Mouse (Mus musculus) heart, embryonic 15.5 days (tissue): ENCODE results near the gene Cebpg. TPM values are rescaled to one million over a fixed set of nuclear protein-coding genes. Genes with fewer than 3 reads are reported as not detected.
A peak's percentile ranks its signal among the peaks of the same experiment; 100 is the strongest.

Source experiments
- ATAC-seq: fragments of 200-750 bp; cut with Nextera tagmentation; replicated peaks from 2 replicates; pipeline ENCODE4 v1.8.0; 2017; ENCODE audit warnings: low read depth, moderate TSS enrichment; ENCODE audit not compliant: insufficient number of reproducible peaks, insufficient read depth, low FRiP score
- H3K27ac ChIP-seq: fragments of 300-500 bp; sonication (generic); 2 replicates; pipeline ENCODE4 v1.5.1; 2015; ENCODE audit warnings: mild to moderate bottlenecking, inconsistent platforms
- H3K27me3 ChIP-seq: fragments of 300-500 bp; sonication (generic); 2 replicates; pipeline ENCODE4 v1.6.1; 2015; ENCODE audit warnings: inconsistent platforms
- H3K36me3 ChIP-seq: fragments of 300-500 bp; sonication (generic); 2 replicates; pipeline ENCODE4 v1.6.1; 2015; ENCODE audit warnings: mild to moderate bottlenecking, inconsistent platforms
- H3K4me1 ChIP-seq: fragments of 300-500 bp; sonication (generic); replicated peaks from 2 replicates; pipeline ENCODE4 v1.6.1; 2015; ENCODE audit warnings: inconsistent platforms
- H3K4me2 ChIP-seq: fragments of 300-500 bp; sonication (generic); 2 replicates; pipeline ENCODE4 v1.6.1; 2015; ENCODE audit warnings: inconsistent platforms, mild to moderate bottlenecking, moderate library complexity
- H3K4me3 ChIP-seq: fragments of 300-500 bp; sonication (generic); 2 replicates; pipeline ENCODE4 v1.5.1; 2015; ENCODE audit warnings: mild to moderate bottlenecking, inconsistent platforms
- H3K9ac ChIP-seq: fragments of 300-500 bp; sonication (generic); 2 replicates; pipeline ENCODE4 v1.6.1; 2015; ENCODE audit warnings: mild to moderate bottlenecking, inconsistent platforms
- H3K9me3 ChIP-seq: fragments of 300-500 bp; sonication (generic); replicated peaks from 2 replicates; pipeline ENCODE4 v1.6.1; 2016; ENCODE audit warnings: inconsistent platforms
- WGBS: fragments of 180-500 bp; shearing (Covaris S2); methylation state at CpG from one replicate; pipeline ENCODE4 v1.1.7; 2015; ENCODE audit warnings: mixed read lengths; 5-methylcytosine and 5-hydroxymethylcytosine counted together
- polyA plus RNA-seq: library from polyadenylated mRNA; unstranded; fragments of >200 nt; fragmentation: Nextera tagmentation; extraction: Ambion mirVana; gene quantifications from 2 replicates; pipeline ENCODE4 v1.2.1, GENCODE M21; 2015

Cebpg gene
- polyA plus RNA-seq, result 18.0 and 22.1 TPM in 2 replicates

- Histone ChIP-seq H3K4me3 (peak within 1 kb of the TSS; percentile 98), H3K4me2 (peak within 1 kb of the TSS; percentile 83), H3K9ac (peak within 1 kb of the TSS; percentile 86), H3K36me3 (no peaks in the 10 kb centered on the region), H3K27me3 (no peaks in the 10 kb centered on the region), H3K4me1 (peaks cover 18% of the 10 kb centered on the region), H3K9me3 (no peaks in the 10 kb centered on the region), H3K27ac (peak within 1 kb of the TSS; percentile 86)
- under 1% methylated on average over 43 of the region's 53 CpGs for WGBS
- peak; percentile 98 for ATAC-seq
Measured at GRCm38 (mm10) chr7:35056436-35056864, at the start of gene Cebpg. Cebpg (minus strand) TSS chr7:35056573.

GRCm38 (mm10) chr7:35099528-35099927, 43.2 kb upstream of the Cebpg start:
- H3K4me3 ChIP-seq, result no peak overlapping the region
- no peaks in the 10 kb centered on the region for H3K27me3 ChIP-seq
- no peak overlapping the region for H3K27ac ChIP-seq
- no peaks in the 10 kb centered on the region for H3K36me3 ChIP-seq
- no peak overlapping the region for H3K4me2 ChIP-seq
- 78% methylated on average over 4 of the region's 4 CpGs for WGBS
- no peak for ATAC-seq
- H3K4me1 ChIP-seq, result no peaks in the 10 kb centered on the region; the same call in 1 of the 2 replicates
- H3K9me3 ChIP-seq, result no peaks in the 10 kb centered on the region
- H3K9ac ChIP-seq, result no peak overlapping the region

GRCm38 (mm10) chr7:35098777-35099176, 42.4 kb upstream of the Cebpg start:
- no peaks in the 10 kb centered on the region for H3K9me3 ChIP-seq
- H3K9ac ChIP-seq, result no peak overlapping the region
- no peak for ATAC-seq
- WGBS, result 59% methylated on average over 4 of the region's 4 CpGs
- H3K27me3 ChIP-seq, result no peaks in the 10 kb centered on the region
- no peaks in the 10 kb centered on the region for H3K36me3 ChIP-seq
- no peaks in the 10 kb centered on the region; the same call in 1 of the 2 replicates for H3K4me1 ChIP-seq
- no peak overlapping the region for H3K4me3 ChIP-seq
- no peak overlapping the region for H3K4me2 ChIP-seq
- no peak overlapping the region for H3K27ac ChIP-seq

DNA sequence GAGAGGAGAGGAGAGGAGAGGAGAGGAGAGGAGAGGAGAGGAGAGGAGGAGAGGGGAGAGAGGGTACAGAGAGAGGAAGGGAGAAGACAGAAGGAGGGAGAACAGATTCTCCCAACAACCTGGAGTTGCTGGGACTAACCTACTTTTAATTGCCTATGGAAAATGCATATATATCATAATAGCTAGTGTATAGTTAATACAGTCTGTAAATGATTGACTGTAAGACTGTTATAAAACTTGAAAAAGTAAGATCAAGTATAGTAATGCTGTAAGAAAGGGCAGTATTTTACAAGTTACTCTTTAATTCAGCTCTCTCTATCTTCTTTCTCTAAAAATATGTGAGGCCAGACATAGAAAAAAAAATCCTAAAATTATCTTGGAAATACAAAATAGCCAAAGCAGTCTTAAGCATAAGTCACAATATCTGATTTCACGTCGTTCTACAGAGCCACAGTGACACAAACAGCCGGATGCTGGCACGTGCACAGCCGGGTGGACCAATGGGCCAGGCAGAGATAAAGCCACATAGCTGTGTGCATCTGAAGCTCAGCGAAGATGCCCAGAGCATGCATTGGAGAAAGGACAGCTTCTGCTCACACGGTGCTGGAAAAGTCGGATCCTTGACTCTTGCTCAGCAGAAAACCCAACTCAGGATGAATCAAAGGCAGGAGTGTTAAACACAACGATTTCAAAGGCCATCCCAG, 38.8 kb upstream of the Cebpg start:
- no peaks in the 10 kb centered on the region for H3K36me3 ChIP-seq
- no peaks in the 10 kb centered on the region for H3K27me3 ChIP-seq
- no peak overlapping the region for H3K4me2 ChIP-seq
- no peak overlapping the region for H3K4me3 ChIP-seq
- 67% methylated on average over 9 of the region's 9 CpGs for WGBS
- H3K9ac ChIP-seq, result no peak overlapping the region
- ATAC-seq, result no peak
- no peak overlapping the region for H3K27ac ChIP-seq
- H3K9me3 ChIP-seq, result no peaks in the 10 kb centered on the region
- no peaks in the 10 kb centered on the region; the same call in 1 of the 2 replicates for H3K4me1 ChIP-seq

GRCm38 (mm10) chr7:35090550-35090949, 34.2 kb upstream of the Cebpg start:
- H3K4me1 ChIP-seq, result peaks cover 10% of the 10 kb centered on the region
- no peaks in the 10 kb centered on the region for H3K36me3 ChIP-seq
- no peak for ATAC-seq
- H3K4me2 ChIP-seq, result no peak overlapping the region
- H3K27ac ChIP-seq, result no peak overlapping the region
- no peak overlapping the region for H3K9ac ChIP-seq
- 73% methylated on average over 5 of the region's 5 CpGs for WGBS
- no peak overlapping the region for H3K4me3 ChIP-seq
- no peaks in the 10 kb centered on the region for H3K9me3 ChIP-seq
- no peaks in the 10 kb centered on the region for H3K27me3 ChIP-seq

- Histone ChIP-seq H3K36me3 (no peaks in the 10 kb centered on the region), H3K27ac (no peak overlapping the region), H3K4me1 (peaks cover 14% of the 10 kb centered on the region), H3K27me3 (no peaks in the 10 kb centered on the region), H3K4me2 (peak overlapping the region; percentile 59), H3K4me3 (peak overlapping the region; percentile 33), H3K9me3 (no peaks in the 10 kb centered on the region), H3K9ac (peak overlapping the region; percentile 16; the same call in 1 of the 2 replicates)
- ATAC-seq, result no peak; the same call in 1 of the 2 replicates
- WGBS, result 4% methylated on average over 21 of the region's 21 CpGs
Measured at GRCm38 (mm10) chr7:35086271-35086861, 30.0 kb upstream of the Cebpg start.

DNA sequence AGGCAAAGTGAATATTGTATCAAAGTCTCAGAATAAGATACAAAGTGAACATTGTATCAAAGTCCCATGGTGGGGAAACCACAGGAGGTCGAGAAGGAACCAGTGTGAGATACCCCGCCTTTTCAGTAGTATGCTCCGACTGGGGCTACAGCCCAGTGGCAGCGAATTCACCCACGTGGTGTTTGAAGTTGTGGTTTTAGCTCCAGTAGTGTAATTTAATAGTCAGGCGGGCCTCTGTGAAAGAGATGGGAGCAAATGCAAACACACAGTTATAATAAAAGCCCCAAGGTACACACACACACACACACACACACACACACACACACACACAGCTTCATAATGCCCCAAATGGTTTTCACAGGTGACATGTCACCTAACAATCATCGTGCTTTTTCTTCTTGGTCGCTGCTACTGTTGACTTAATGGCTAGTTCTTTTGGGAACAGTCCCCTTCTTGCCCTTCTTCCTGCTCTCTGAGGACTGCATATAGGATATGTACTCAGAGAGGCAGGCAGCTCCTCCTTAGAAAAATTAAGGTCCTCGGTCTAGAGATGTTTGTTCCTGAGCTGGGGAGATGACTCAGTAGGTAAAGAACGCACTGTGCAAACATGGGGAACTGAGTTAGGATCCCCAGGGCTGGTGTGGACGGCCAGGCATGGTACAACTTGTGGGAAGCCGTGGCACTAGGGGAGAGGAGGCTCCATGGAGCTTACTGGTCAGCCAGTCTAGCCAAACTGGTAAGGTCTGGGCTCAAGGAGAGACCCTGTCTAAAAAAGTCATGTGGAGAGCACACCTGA, 28.4 kb upstream of the Cebpg start:
- no peak for ATAC-seq
- Histone ChIP-seq H3K27me3 (no peaks in the 10 kb centered on the region), H3K4me2 (no peak overlapping the region), H3K4me1 (peaks cover 21% of the 10 kb centered on the region), H3K36me3 (no peaks in the 10 kb centered on the region), H3K27ac (no peak overlapping the region), H3K4me3 (no peak overlapping the region), H3K9ac (no peak overlapping the region), H3K9me3 (no peaks in the 10 kb centered on the region)
- WGBS, result 72% methylated on average over 12 of the region's 12 CpGs

DNA sequence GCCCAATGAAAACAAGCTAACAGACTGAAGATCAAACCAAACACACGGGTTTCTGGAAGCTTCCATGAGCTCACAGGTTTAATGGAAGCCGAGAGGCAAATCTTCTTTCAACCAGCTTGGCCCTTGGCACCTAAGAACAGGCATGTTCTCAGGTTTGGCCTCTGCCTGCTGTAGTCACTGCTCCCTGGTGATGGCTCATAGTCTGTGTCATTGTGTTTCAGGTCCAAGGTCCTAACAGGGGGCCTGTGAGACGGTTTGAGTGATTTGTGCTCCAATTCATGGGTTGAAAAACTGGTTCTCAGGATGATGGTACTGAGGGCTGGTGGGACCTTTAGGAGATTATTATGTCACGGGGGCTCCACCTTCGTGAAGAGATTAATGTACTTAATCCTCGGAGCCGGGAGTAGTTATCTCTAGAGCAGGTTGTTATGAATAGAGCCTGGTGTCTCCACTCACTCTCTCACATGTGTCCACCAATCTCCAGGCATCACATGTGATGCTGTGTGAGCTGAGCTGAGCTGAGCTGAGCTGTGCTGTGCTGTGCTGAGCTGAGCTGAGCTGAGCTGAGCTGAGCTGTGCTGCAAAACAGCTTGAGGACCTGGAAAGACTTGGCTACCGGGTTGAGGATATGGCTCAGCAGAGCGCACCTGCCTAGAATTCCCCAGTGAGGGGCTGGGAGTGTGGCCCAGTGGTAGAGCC, 25.2 kb upstream of the Cebpg start:
- Histone ChIP-seq H3K4me3 (no peak overlapping the region; the same call in 1 of the 2 replicates), H3K9me3 (no peaks in the 10 kb centered on the region), H3K4me1 (peaks cover 21% of the 10 kb centered on the region), H3K9ac (no peak overlapping the region), H3K4me2 (peak overlapping the region; percentile 42), H3K36me3 (no peaks in the 10 kb centered on the region), H3K27ac (peak overlapping the region; percentile 60), H3K27me3 (no peaks in the 10 kb centered on the region)
- 60% methylated on average over 9 of the region's 9 CpGs for WGBS
- ATAC-seq, result no peak

GRCm38 (mm10) chr7:35080843-35081338, 24.5 kb upstream of the Cebpg start:
- Histone ChIP-seq H3K9me3 (no peaks in the 10 kb centered on the region), H3K4me2 (peak overlapping the region; percentile 42), H3K4me1 (peaks cover 17% of the 10 kb centered on the region), H3K9ac (no peak overlapping the region), H3K27ac (peak overlapping the region; percentile 60), H3K36me3 (no peaks in the 10 kb centered on the region), H3K4me3 (peak overlapping the region; percentile 18), H3K27me3 (no peaks in the 10 kb centered on the region)
- 33% methylated on average over 10 of the region's 10 CpGs for WGBS
- 0 out of 2 replicates have a peak, but pooled peaks have one; percentile 43 for ATAC-seq

DNA sequence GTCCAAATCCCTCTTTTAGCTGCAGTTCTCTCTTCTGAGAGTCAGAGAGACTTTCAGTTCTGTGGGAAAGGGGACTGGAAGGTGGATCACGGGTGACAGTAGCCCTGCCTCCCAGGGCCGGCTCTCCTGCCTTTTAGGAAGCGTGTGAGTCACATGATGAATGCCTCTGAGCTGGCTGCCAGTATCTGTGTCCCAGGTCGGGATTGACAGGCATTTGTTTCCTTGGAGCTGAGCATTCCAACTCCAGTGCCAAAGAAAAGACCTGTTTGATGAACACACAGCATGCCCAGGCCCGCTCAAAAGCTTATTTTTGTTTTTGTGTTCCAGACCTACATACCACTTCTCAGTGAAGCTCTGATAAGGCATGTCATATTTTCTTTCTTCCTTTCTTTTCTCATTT, 20.3 kb upstream of the Cebpg start:
- Histone ChIP-seq H3K27ac (peak overlapping the region; percentile 48), H3K9me3 (no peaks in the 10 kb centered on the region), H3K4me2 (no peak overlapping the region), H3K36me3 (no peaks in the 10 kb centered on the region), H3K4me1 (peaks cover 16% of the 10 kb centered on the region), H3K27me3 (no peaks in the 10 kb centered on the region), H3K9ac (no peak overlapping the region), H3K4me3 (no peak overlapping the region)
- ATAC-seq, result 0 out of 2 replicates have a peak, but pooled peaks have one; percentile 31
- WGBS, result 23% methylated on average over 5 of the region's 5 CpGs
